Mouse (Mus musculus) embryonic facial prominence, embryonic 13.5 days (tissue): ENCODE data around the gene Agrp. TPM values are rescaled to one million over a fixed set of nuclear protein-coding genes. Genes with fewer than 3 reads are reported as not detected.

ENCODE experiments used
- ATAC-seq: fragments of 200-750 bp; cut with Nextera tagmentation; 2 replicates; pipeline ENCODE4 v1.8.0; 2017; ENCODE audit warnings: low read depth; ENCODE audit not compliant: insufficient number of reproducible peaks, insufficient read depth, low FRiP score, low TSS enrichment
- H3K27ac ChIP-seq: fragments of 300-500 bp; sonication (generic); 2 replicates; pipeline ENCODE4 v1.5.1; 2015; ENCODE audit warnings: moderate library complexity, mild to moderate bottlenecking, inconsistent platforms
- H3K27me3 ChIP-seq: fragments of 300-500 bp; sonication (generic); 2 replicates; pipeline ENCODE4 v1.6.1; 2015; ENCODE audit warnings: mild to moderate bottlenecking, inconsistent platforms
- H3K36me3 ChIP-seq: fragments of 300-500 bp; sonication (generic); 2 replicates; pipeline ENCODE4 v1.6.1; 2015; ENCODE audit warnings: mild to moderate bottlenecking, inconsistent platforms
- H3K4me1 ChIP-seq: fragments of 300-500 bp; sonication (generic); 2 replicates; pipeline ENCODE4 v1.6.1; 2015; ENCODE audit warnings: inconsistent platforms
- H3K4me2 ChIP-seq: fragments of 300-500 bp; sonication (generic); 2 replicates; pipeline ENCODE4 v1.6.1; 2015; ENCODE audit warnings: moderate library complexity, mild to moderate bottlenecking, inconsistent platforms
- H3K4me3 ChIP-seq: fragments of 300-500 bp; sonication (generic); 2 replicates; pipeline ENCODE4 v1.5.1; 2015; ENCODE audit warnings: mild to moderate bottlenecking, inconsistent platforms
- H3K9ac ChIP-seq: fragments of 300-500 bp; sonication (generic); 2 replicates; pipeline ENCODE4 v1.6.1; 2015; ENCODE audit warnings: mild to moderate bottlenecking, inconsistent platforms
- H3K9me3 ChIP-seq: fragments of 300-500 bp; sonication (generic); 2 replicates; pipeline ENCODE4 v1.6.1; 2016; ENCODE audit warnings: inconsistent platforms
- WGBS: fragments of 180-500 bp; shearing (Covaris S2); methylation state at CpG from one replicate; pipeline ENCODE4 v1.1.7; 2015; ENCODE audit warnings: mixed read lengths; 5-methylcytosine and 5-hydroxymethylcytosine counted together
- polyA plus RNA-seq: library from polyadenylated mRNA; unstranded; fragments of >200 nt; fragmentation: Nextera tagmentation; extraction: Ambion mirVana; gene quantifications from 2 replicates; pipeline ENCODE4 v1.2.1, GENCODE M21; 2015

Agrp gene
- polyA plus RNA-seq, 1 experiment from 2014 or later: 0.90 TPM

GRCm38 (mm10) chr8:105621841-105622240 is 15.4 kb downstream of the Agrp start:
- WGBS: 82% methylated on average over 4 of the region's 4 CpGs
- Histone ChIP-seq H3K27me3 (no peaks in the 10 kb centered on the region), H3K4me3 (no peak overlapping the region), H3K9me3 (no peaks in the 10 kb centered on the region), H3K36me3 (peaks cover 75% of the 10 kb centered on the region), H3K4me2 (no peak overlapping the region), H3K27ac (no peak overlapping the region), H3K9ac (0 out of 2 replicates have a peak overlapping the region, but pooled peaks have one; percentile 7), H3K4me1 (peaks cover 32% of the 10 kb centered on the region)
- no peak for ATAC-seq

- peaks cover 32% of the 10 kb centered on the region for H3K4me1 ChIP-seq
- no peak overlapping the region for H3K4me2 ChIP-seq
- no peak overlapping the region for H3K4me3 ChIP-seq
- WGBS: 89% methylated on average over 21 of the region's 21 CpGs
- H3K9ac ChIP-seq: 0 out of 2 replicates have a peak overlapping the region, but pooled peaks have one; percentile 7
- no peaks in the 10 kb centered on the region for H3K27me3 ChIP-seq
- no peak overlapping the region for H3K27ac ChIP-seq
- no peak for ATAC-seq
- H3K36me3 ChIP-seq: peaks cover 82% of the 10 kb centered on the region
- no peaks in the 10 kb centered on the region for H3K9me3 ChIP-seq
These were observed 16.1 kb downstream of the Agrp start for GRCm38 (mm10) chr8:105620946-105621720.

GRCm38 (mm10) chr8:105620211-105620610 is 17.0 kb downstream of the Agrp start:
- 88% methylated on average over 19 of the region's 19 CpGs for WGBS
- ATAC-seq: no peak
- H3K4me3 ChIP-seq: no peak overlapping the region

GRCm38 (mm10) chr8:105618892-105619591 is 18.2 kb downstream of the Agrp start:
- 93% methylated on average over 19 of the region's 19 CpGs for WGBS
- no peak for ATAC-seq
- Histone ChIP-seq H3K4me3 (no peak overlapping the region), H3K4me1 (peaks cover 29% of the 10 kb centered on the region), H3K9ac (no peak overlapping the region), H3K27me3 (peaks cover 12% of the 10 kb centered on the region), H3K27ac (no peak overlapping the region), H3K9me3 (no peaks in the 10 kb centered on the region), H3K36me3 (peaks cover 88% of the 10 kb centered on the region), H3K4me2 (no peak overlapping the region)

More at GRCm38 (mm10) chr8:105620211-105620610, 17.0 kb downstream of the Agrp start:
- H3K36me3 ChIP-seq: peaks cover 91% of the 10 kb centered on the region
- H3K27me3 ChIP-seq: no peaks in the 10 kb centered on the region
- H3K4me2 ChIP-seq: no peak overlapping the region
- H3K9me3 ChIP-seq: no peaks in the 10 kb centered on the region
- peaks cover 30% of the 10 kb centered on the region for H3K4me1 ChIP-seq
- no peak overlapping the region for H3K9ac ChIP-seq
- no peak overlapping the region for H3K27ac ChIP-seq

GRCm38 (mm10) chr8:105618279-105618634 is 18.9 kb downstream of the Agrp start:
- Histone ChIP-seq H3K27me3 (peaks cover 16% of the 10 kb centered on the region), H3K36me3 (peaks cover 81% of the 10 kb centered on the region), H3K4me1 (peaks cover 28% of the 10 kb centered on the region), H3K4me3 (no peak overlapping the region), H3K27ac (no peak overlapping the region), H3K9ac (no peak overlapping the region), H3K4me2 (no peak overlapping the region), H3K9me3 (no peaks in the 10 kb centered on the region)
- 84% methylated on average over 5 of the region's 5 CpGs for WGBS
- no peak for ATAC-seq

- Histone ChIP-seq H3K27me3 (peaks cover 22% of the 10 kb centered on the region), H3K4me2 (no peak overlapping the region), H3K27ac (no peak overlapping the region), H3K9me3 (no peaks in the 10 kb centered on the region), H3K36me3 (peaks cover 77% of the 10 kb centered on the region), H3K4me3 (no peak overlapping the region), H3K9ac (no peak overlapping the region), H3K4me1 (peaks cover 28% of the 10 kb centered on the region)
- ATAC-seq: no peak
- 91% methylated on average over 21 of the region's 21 CpGs for WGBS
These were observed 19.5 kb downstream of the Agrp start for GRCm38 (mm10) chr8:105617451-105618278.

GRCm38 (mm10) chr8:105615942-105616341 is 21.3 kb downstream of the Agrp start:
- no peaks in the 10 kb centered on the region for H3K9me3 ChIP-seq
- ATAC-seq: no peak
- WGBS: 93% methylated on average over 9 of the region's 9 CpGs
- no peak overlapping the region for H3K4me2 ChIP-seq
- H3K4me1 ChIP-seq: peaks cover 23% of the 10 kb centered on the region
- no peak overlapping the region for H3K9ac ChIP-seq
- no peak overlapping the region for H3K4me3 ChIP-seq
- H3K27me3 ChIP-seq: peaks cover 32% of the 10 kb centered on the region
- H3K27ac ChIP-seq: no peak overlapping the region
- peaks cover 59% of the 10 kb centered on the region for H3K36me3 ChIP-seq

GRCm38 (mm10) chr8:105613830-105614511 is 23.2 kb downstream of the Agrp start:
- Histone ChIP-seq H3K9ac (peak overlapping the region; percentile 71), H3K9me3 (no peaks in the 10 kb centered on the region), H3K27ac (no peak overlapping the region), H3K4me3 (peak overlapping the region; percentile 49), H3K36me3 (peaks cover 40% of the 10 kb centered on the region), H3K4me1 (peaks cover 23% of the 10 kb centered on the region), H3K4me2 (peak overlapping the region; percentile 80), H3K27me3 (peaks cover 32% of the 10 kb centered on the region)
- ATAC-seq: peak; percentile 34
- under 1% methylated on average over 50 of the region's 50 CpGs for WGBS

- Histone ChIP-seq H3K4me1 (peaks cover 23% of the 10 kb centered on the region), H3K27me3 (peaks cover 32% of the 10 kb centered on the region), H3K9ac (peak overlapping the region; percentile 62), H3K4me2 (peak overlapping the region; percentile 80), H3K27ac (no peak overlapping the region), H3K36me3 (peaks cover 30% of the 10 kb centered on the region), H3K9me3 (no peaks in the 10 kb centered on the region), H3K4me3 (peak overlapping the region; percentile 49)
- no peak for ATAC-seq
- WGBS: 5% methylated on average over 20 of the region's 20 CpGs
These were observed 24.2 kb downstream of the Agrp start for GRCm38 (mm10) chr8:105613037-105613436.

GRCm38 (mm10) chr8:105611836-105612235 is 25.4 kb downstream of the Agrp start:
- Histone ChIP-seq H3K27me3 (peaks cover 32% of the 10 kb centered on the region), H3K9me3 (no peaks in the 10 kb centered on the region), H3K36me3 (peaks cover 18% of the 10 kb centered on the region), H3K4me2 (no peak overlapping the region), H3K9ac (no peak overlapping the region), H3K4me3 (no peak overlapping the region), H3K27ac (no peak overlapping the region), H3K4me1 (peaks cover 29% of the 10 kb centered on the region)
- 82% methylated on average over 9 of the region's 9 CpGs for WGBS
- ATAC-seq: no peak

GRCm38 (mm10) chr8:105609771-105610170 is 27.4 kb downstream of the Agrp start:
- ATAC-seq: no peak
- Histone ChIP-seq H3K36me3 (no peaks in the 10 kb centered on the region; the same call in 1 of the 2 replicates), H3K27me3 (peaks cover 27% of the 10 kb centered on the region), H3K9ac (no peak overlapping the region), H3K4me3 (no peak overlapping the region), H3K4me2 (no peak overlapping the region), H3K27ac (no peak overlapping the region), H3K9me3 (no peaks in the 10 kb centered on the region), H3K4me1 (peaks cover 37% of the 10 kb centered on the region)
- 79% methylated on average over 4 of the region's 4 CpGs for WGBS
